Mouse (Mus musculus): ENCODE measurements at regions not wholly inside any gene's neighbourhood (a gene's known extent, or its start where the extent isn't known, plus 50 kb on each side); places are given as distances from the start of the nearest gene placed in this dataset.

- no peak overlapping the region for H3K4me3 ChIP-seq (ENCODE audit: control insufficient read depth in 1 of 2, insufficient read depth in 1 of 2, low read depth in 2 of 2, low read length in 2 of 2)
- no peaks in the 10 kb centered on the region for H3K79me2 ChIP-seq (ENCODE audit: control insufficient read depth, insufficient read depth, low read length, poor library complexity)
- H3K9me3 ChIP-seq (replicated peaks; ENCODE audit: insufficient read depth, low read length) = no peaks in the 10 kb centered on the region
- H3K27me3 ChIP-seq (ENCODE audit: control insufficient read depth in 1 of 2, insufficient read depth in 2 of 2, low read length in 2 of 2) = no peaks in the 10 kb centered on the region
- H3K4me1 ChIP-seq (ENCODE audit: control insufficient read depth in 1 of 2, insufficient read depth in 2 of 2, low read length in 2 of 2) = no peaks in the 10 kb centered on the region
- TF ChIP-seq JUND (IDR thresholded peaks at IDR 0.05; ENCODE audit: low read depth, low read length) = no peak
- TF ChIP-seq USF1 (IDR thresholded peaks at IDR 0.05; ENCODE audit: low read depth, low read length) = no peak
- TF ChIP-seq KAT2A (conservative IDR thresholded peaks at IDR 0.05; ENCODE audit: low read depth, low read length) = no peak
- TF ChIP-seq GATA1 (IDR thresholded peaks at IDR 0.05; ENCODE audit: low read depth, low read length) = no peak
- no peak for TF ChIP-seq MAZ (IDR thresholded peaks at IDR 0.05; ENCODE audit: low read depth, low read length)
- TF ChIP-seq MAFK (IDR thresholded peaks at IDR 0.05; ENCODE audit: borderline replicate concordance, low read depth, low read length) = no peak
- TF ChIP-seq POLR2A (IDR thresholded peaks at IDR 0.05; ENCODE audit: control insufficient read depth in 1 of 2, insufficient read depth in 1 of 2, low read depth in 1 of 2, low read length in 2 of 2, poor library complexity in 1 of 2) = no peak
- TF ChIP-seq EP300 (IDR thresholded peaks at IDR 0.05; ENCODE audit: low read depth in 1 of 2, low read length in 2 of 2) = no peak
- no peak for TF ChIP-seq ZNF384 (IDR thresholded peaks at IDR 0.05; ENCODE audit: low read depth, low read length)
- TF ChIP-seq POLR2AphosphoS5 (IDR thresholded peaks at IDR 0.05; ENCODE audit: borderline replicate concordance, low read depth, low read length) = no peak
- no peak for TF ChIP-seq RCOR1 (IDR thresholded peaks at IDR 0.05; ENCODE audit: low read depth, low read length)
- no peak for TF ChIP-seq HCFC1 (IDR thresholded peaks at IDR 0.05; ENCODE audit: low read depth, low read length)
- TF ChIP-seq MXI1 (IDR thresholded peaks at IDR 0.05; ENCODE audit: low read depth, low read length) = no peak
- no peak for TF ChIP-seq CHD1 (IDR thresholded peaks at IDR 0.05; ENCODE audit: low read depth, low read length)
- TF ChIP-seq TCF12 (IDR thresholded peaks at IDR 0.05; ENCODE audit: low read depth, low read length) = no peak
- no peak for TF ChIP-seq ZC3H11A (IDR thresholded peaks at IDR 0.05; ENCODE audit: low read depth, low read length)
- no peak for TF ChIP-seq ZKSCAN1 (IDR thresholded peaks at IDR 0.05; ENCODE audit: low read depth, low read length)
- TF ChIP-seq MYB (IDR thresholded peaks at IDR 0.05; ENCODE audit: low read depth, low read length) = no peak
- no peak for TF ChIP-seq E2F4 (IDR thresholded peaks at IDR 0.05; ENCODE audit: borderline replicate concordance, low read depth, low read length)
- TF ChIP-seq MEF2A (IDR thresholded peaks at IDR 0.05; ENCODE audit: extremely low read depth, insufficient replicate concordance, low read depth, low read length, poor library complexity, severe bottlenecking) = no peak
- no peak for DNase-seq (ENCODE audit: low read depth, low spot score)
- no peak overlapping the region for H3K27ac ChIP-seq (ENCODE audit: control insufficient read depth, low read depth, low read length)
- H3K9ac ChIP-seq (ENCODE audit: control insufficient read depth, low read depth, low read length, poor library complexity, severe bottlenecking) = no peak overlapping the region
- no peaks in the 10 kb centered on the region for H3K36me3 ChIP-seq (ENCODE audit: control insufficient read depth in 1 of 2, insufficient read depth in 2 of 2, low read length in 2 of 2)
Measured at GRCm38 (mm10) chr15:68721250-68721649, 2220.5 kb upstream of the Lrrc6 start.

- H3K4me3 ChIP-seq (ENCODE audit: control insufficient read depth in 1 of 2, insufficient read depth in 1 of 2, low read depth in 2 of 2, low read length in 2 of 2) = no peak overlapping the region
Measured at GRCm38 (mm10) chr15:68719486-68719885, 2218.8 kb upstream of the Lrrc6 start.

More at GRCm38 (mm10) chr15:68719486-68719885, 2218.8 kb upstream of the Lrrc6 start:
- Histone ChIP-seq H3K27ac (ENCODE audit: control insufficient read depth, low read depth, low read length) (no peak overlapping the region), H3K36me3 (ENCODE audit: control insufficient read depth in 1 of 2, insufficient read depth in 2 of 2, low read length in 2 of 2) (no peaks in the 10 kb centered on the region), H3K9ac (ENCODE audit: control insufficient read depth, low read depth, low read length, poor library complexity, severe bottlenecking) (no peak overlapping the region), H3K27me3 (ENCODE audit: control insufficient read depth in 1 of 2, insufficient read depth in 2 of 2, low read length in 2 of 2) (no peaks in the 10 kb centered on the region), H3K4me1 (ENCODE audit: control insufficient read depth in 1 of 2, insufficient read depth in 2 of 2, low read length in 2 of 2) (no peaks in the 10 kb centered on the region), H3K9me3 (replicated peaks; ENCODE audit: insufficient read depth, low read length) (no peaks in the 10 kb centered on the region), H3K79me2 (ENCODE audit: control insufficient read depth, insufficient read depth, low read length, poor library complexity) (no peaks in the 10 kb centered on the region)
- TF ChIP-seq JUND (IDR thresholded peaks at IDR 0.05; ENCODE audit: low read depth, low read length) = no peak
- TF ChIP-seq MXI1 (IDR thresholded peaks at IDR 0.05; ENCODE audit: low read depth, low read length) = no peak
- no peak for TF ChIP-seq RAD21 (IDR thresholded peaks at IDR 0.05; ENCODE audit: low read depth, low read length)
- TF ChIP-seq SMC3 (IDR thresholded peaks at IDR 0.05; ENCODE audit: low read depth, low read length) = no peak
- no peak for TF ChIP-seq TCF12 (IDR thresholded peaks at IDR 0.05; ENCODE audit: low read depth, low read length)
- TF ChIP-seq POLR2AphosphoS5 (IDR thresholded peaks at IDR 0.05; ENCODE audit: borderline replicate concordance, low read depth, low read length) = no peak
- no peak for TF ChIP-seq MYB (IDR thresholded peaks at IDR 0.05; ENCODE audit: low read depth, low read length)
- TF ChIP-seq EP300 (IDR thresholded peaks at IDR 0.05; ENCODE audit: low read depth in 1 of 2, low read length in 2 of 2) = no peak
- no peak for TF ChIP-seq E2F4 (IDR thresholded peaks at IDR 0.05; ENCODE audit: borderline replicate concordance, low read depth, low read length)
- no peak for TF ChIP-seq MAFK (IDR thresholded peaks at IDR 0.05; ENCODE audit: borderline replicate concordance, low read depth, low read length)
- TF ChIP-seq MAX (IDR thresholded peaks at IDR 0.05; ENCODE audit: low read length) = no peak
- no peak for TF ChIP-seq UBTF (IDR thresholded peaks at IDR 0.05; ENCODE audit: borderline replicate concordance, insufficient read depth, low read depth, low read length)
- TF ChIP-seq MYC (IDR thresholded peaks at IDR 0.05; ENCODE audit: low read depth, low read length) = no peak
- no peak for TF ChIP-seq KAT2A (conservative IDR thresholded peaks at IDR 0.05; ENCODE audit: low read depth, low read length)
- no peak for TF ChIP-seq RCOR1 (IDR thresholded peaks at IDR 0.05; ENCODE audit: low read depth, low read length)
- no peak for TF ChIP-seq USF2 (IDR thresholded peaks at IDR 0.05; ENCODE audit: borderline replicate concordance in 1 of 2, insufficient read depth in 1 of 2, low read depth in 1 of 2, low read length in 2 of 2)
- no peak for TF ChIP-seq MAZ (IDR thresholded peaks at IDR 0.05; ENCODE audit: low read depth, low read length)
- TF ChIP-seq CTCF (IDR thresholded peaks at IDR 0.05 in 2 of 3, conservative IDR thresholded peaks at IDR 0.05 in 1 of 3; ENCODE audit: control insufficient read depth in 1 of 3, insufficient read depth in 1 of 3, low read depth in 2 of 3, low read length in 3 of 3, poor library complexity in 1 of 3, severe bottlenecking in 1 of 3) = no peak
- TF ChIP-seq HCFC1 (IDR thresholded peaks at IDR 0.05; ENCODE audit: low read depth, low read length) = no peak
- TF ChIP-seq ELF1 (IDR thresholded peaks at IDR 0.05; ENCODE audit: low read depth, low read length) = no peak
- no peak for DNase-seq (ENCODE audit: low read depth, low spot score)

All from MEL (cell line).